In the genomic region with DNA sequence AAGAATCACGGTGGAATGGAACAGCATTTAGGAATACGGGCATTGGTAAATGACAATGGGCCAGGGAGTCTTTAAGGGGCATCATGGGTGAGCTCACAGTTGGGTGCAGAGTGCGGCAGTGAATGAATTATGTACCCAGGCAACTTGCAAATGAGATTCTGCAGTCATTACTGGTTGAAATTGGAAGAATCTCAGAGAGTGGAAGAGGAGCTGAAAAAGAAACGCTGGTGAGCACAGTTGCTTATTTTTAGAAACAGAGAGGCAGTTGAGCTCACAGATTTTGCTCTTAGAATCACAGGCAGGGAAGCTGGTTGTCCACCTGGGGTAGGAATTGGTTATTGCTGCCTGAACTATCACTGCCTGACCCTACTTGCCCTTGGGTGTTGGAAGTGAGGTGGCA, we compare ENCODE assay signal across 24 mouse cellular contexts.
DNase-seq lines count a peak whose midpoint lies in the region; ATAC-seq and TF ChIP-seq lines count a peak whose summit lies in the region.
"Had no signal": no experiment of that assay in that cellular context is flagged by ENCODE, and none has a peak within 500 bp of the region (broad histone marks: within the 10 kb centered on the region; RNA-seq: fewer than 3 reads in every experiment).

No protein-coding gene starts in this region.

- no peaks in the 10 kb centered on the region for H3K9me3 ChIP-seq in heart, postnatal 0 days (replicated peaks; ENCODE audit: control insufficient read depth, low read length)
- H3K9me3 ChIP-seq: embryonic facial prominence, embryonic 15.5 days; forebrain, embryonic 15.5 days; heart, embryonic 12.5 days; hindbrain, embryonic 13.5 days; limb, embryonic 13.5 days; liver, embryonic 12.5 days; neural tube, embryonic 15.5 days had no signal

- H3K27me3 ChIP-seq in heart, postnatal 0 days (ENCODE audit: control insufficient read depth, insufficient read depth, low read length), result no peaks in the 10 kb centered on the region
- H3K27me3 ChIP-seq: embryonic facial prominence, embryonic 15.5 days; forebrain, embryonic 15.5 days; heart, embryonic 12.5 days; hindbrain, embryonic 13.5 days; limb, embryonic 13.5 days; liver, embryonic 12.5 days; neural tube, embryonic 15.5 days had no signal

- intact Hi-C loops in heart, postnatal 10 days (cut with DNase I), result loop anchor here (10.0 kb wide), 1 partner anchor 164 kb away; no protein-coding TSS in a partner anchor
- intact Hi-C loops in left cerebral cortex, postnatal 36 days (cut with DNase I), result no loop called here

- H3K4me2 ChIP-seq in heart, postnatal 0 days (ENCODE audit: low read depth, low read length), result no peak overlapping the region
- H3K4me2 ChIP-seq: embryonic facial prominence, embryonic 15.5 days; forebrain, embryonic 15.5 days; heart, embryonic 12.5 days; hindbrain, embryonic 13.5 days; limb, embryonic 13.5 days; liver, embryonic 12.5 days; midbrain, embryonic 11.5 days; neural tube, embryonic 15.5 days had no signal

- TF ChIP-seq EP300 in heart, postnatal 0 days (IDR thresholded peaks at IDR 0.05; ENCODE audit: low read depth), result no peak

- ATAC-seq in heart, postnatal 0 days (ENCODE audit: insufficient read depth, low read depth), result no peak
- ATAC-seq: activated CD4-positive, CD25-positive, alpha-beta regulatory T cell, adult 4 months; forebrain, embryonic 15.5 days; liver, embryonic 12.5 days had no signal

- H3K9ac ChIP-seq in heart, postnatal 0 days (replicated peaks; ENCODE audit: low read depth, low read length), result no peak overlapping the region
- H3K9ac ChIP-seq: embryonic facial prominence, embryonic 15.5 days; forebrain, embryonic 15.5 days; heart, embryonic 12.5 days; hindbrain, embryonic 13.5 days; limb, embryonic 13.5 days; liver, embryonic 12.5 days; neural tube, embryonic 15.5 days had no signal

- TF ChIP-seq POLR2A in brain, embryonic 14.5 days (IDR thresholded peaks at IDR 0.05; ENCODE audit: borderline replicate concordance, extremely low read depth, insufficient read depth, insufficient read length, poor library complexity, severe bottlenecking), result no peak

- no peak for TF ChIP-seq CTCF in heart, postnatal 0 days (IDR thresholded peaks at IDR 0.05; ENCODE audit: low read depth)
- no peak for TF ChIP-seq CTCF in brain, embryonic 14.5 days (IDR thresholded peaks at IDR 0.05; ENCODE audit: borderline replicate concordance, extremely low read depth, insufficient read depth, insufficient read length)

- H3K4me1 ChIP-seq in heart, postnatal 0 days (ENCODE audit: control insufficient read depth, insufficient read depth), result peaks cover 13% of the 10 kb centered on the region; the same call in 1 of the 2 replicates
- H3K4me1 ChIP-seq: embryonic facial prominence, embryonic 15.5 days; limb, embryonic 13.5 days; liver, embryonic 12.5 days had no signal

- no peak overlapping the region for H3K27ac ChIP-seq in heart, postnatal 0 days (ENCODE audit: low read depth)
- H3K27ac ChIP-seq: embryonic facial prominence, embryonic 15.5 days; forebrain, embryonic 15.5 days; hindbrain, embryonic 13.5 days; limb, embryonic 13.5 days; liver, embryonic 12.5 days; neural tube, embryonic 15.5 days; stomach, postnatal 0 days had no signal

- H3K36me3 ChIP-seq in heart, postnatal 0 days (replicated peaks; ENCODE audit: control insufficient read depth, insufficient read depth, low read length), result no peaks in the 10 kb centered on the region
- H3K36me3 ChIP-seq: embryonic facial prominence, embryonic 15.5 days; forebrain, embryonic 15.5 days; heart, embryonic 12.5 days; hindbrain, embryonic 13.5 days; limb, embryonic 13.5 days; liver, embryonic 12.5 days; neural tube, embryonic 15.5 days had no signal

- peak; percentile 7 for DNase-seq in heart, postnatal 0 days (ENCODE audit: low spot score)
- no peak for DNase-seq in heart, postnatal 10 days
- peak; percentile 77 for DNase-seq in brain, adult 2 months (ENCODE audit: low read depth, low spot score)
- DNase-seq in brain, embryonic 14.5 days (ENCODE audit: low read depth), result peak; percentile 35
- DNase-seq in left cerebral cortex, postnatal 36 days (ENCODE audit: low spot score in 2 of 2), result peak; percentile 31 to 42
- DNase-seq in adrenal gland, postnatal 14 days, result no peak
- no peak for DNase-seq in kidney, adult 11 months
- DNase-seq in urinary bladder, adult 18-20 months (ENCODE audit: low spot score in 2 of 2), result no peak
- DNase-seq: adrenal gland, adult 8-10 months; cerebellum, adult 8-10 months; kidney, adult 2 months; kidney, postnatal 10 days; lung, adult 18-20 months; lung, postnatal 14 days had no signal

- 49% methylated on average over 4 of the region's 4 CpGs for whole genome bisulfite sequencing in heart, postnatal 0 days

- H3K4me3 ChIP-seq in heart, postnatal 0 days (ENCODE audit: low read depth, low read length), result no peak overlapping the region
- H3K4me3 ChIP-seq: embryonic facial prominence, embryonic 15.5 days; forebrain, embryonic 15.5 days; heart, embryonic 12.5 days; hindbrain, embryonic 13.5 days; limb, embryonic 13.5 days; liver, embryonic 12.5 days; neural tube, embryonic 15.5 days had no signal

Comparison
In these comparisons a context has a peak if more than half of its experiments do, and no peak if none do; other contexts are left out.
1. DNase-seq: peak in heart, postnatal 0 days (single experiment), brain, adult 2 months (single experiment), brain, embryonic 14.5 days (single experiment) and left cerebral cortex, postnatal 36 days (2 of 2); none in heart, postnatal 10 days (0 of 2), adrenal gland, postnatal 14 days (single experiment), kidney, adult 11 months (single experiment) and urinary bladder, adult 18-20 months (0 of 2).